Mouse (Mus musculus): ENCODE measurements around the gene Ilf3. TPM values are rescaled to one million over a fixed set of nuclear protein-coding genes. Genes with fewer than 3 reads are reported as not detected.
A peak's percentile ranks its signal among the peaks of the same experiment; 100 is the strongest.

The Ilf3 gene
- polyA plus RNA-seq, 1 experiment: 40.1 TPM

GRCm38 (mm10) chr9:21401042-21401441 is 33.4 kb downstream of the Ilf3 start:
- no peak overlapping the region for H3K27ac ChIP-seq (ENCODE audit: control insufficient read depth, insufficient read depth, low read depth, low read length, poor library complexity)
- H3K4me3 ChIP-seq (replicated peaks; ENCODE audit: control insufficient read depth, low read depth, low read length): no peak overlapping the region
- no peak for TF ChIP-seq POLR2A (IDR thresholded peaks at IDR 0.05; ENCODE audit: borderline replicate concordance, control insufficient read depth, low read depth, low read length)
- no peak for TF ChIP-seq CTCF (IDR thresholded peaks at IDR 0.05; ENCODE audit: control insufficient read depth, insufficient read depth, low read length)
- no peaks in the 10 kb centered on the region for H3K4me1 ChIP-seq (ENCODE audit: control insufficient read depth, insufficient read depth, low read length)
- 91% methylated on average over 9 of the region's 9 CpGs for WGBS

DNA sequence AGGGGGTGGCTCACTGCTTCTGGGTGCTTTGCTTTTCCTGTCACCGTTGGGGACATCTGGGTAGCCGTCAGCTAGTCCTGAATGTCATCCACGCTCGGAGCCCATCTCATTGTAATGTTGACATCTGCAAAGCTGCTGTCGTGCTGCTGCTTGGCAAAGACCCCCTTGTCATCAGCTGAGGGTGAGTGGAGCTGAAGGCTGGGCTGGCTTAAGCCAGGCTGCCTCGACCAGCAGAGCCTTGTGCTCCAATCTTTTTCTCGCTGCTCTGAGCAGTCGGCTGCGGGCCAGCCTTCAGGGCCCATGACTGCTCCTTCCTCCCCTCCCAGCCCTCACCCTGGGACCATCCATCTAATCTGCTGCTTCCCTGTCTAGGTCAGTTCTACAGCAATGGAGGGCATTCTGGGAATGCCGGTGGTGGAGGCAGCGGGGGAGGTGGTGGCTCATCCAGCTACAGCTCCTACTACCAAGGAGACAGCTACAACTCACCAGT is 35.1 kb downstream of the Ilf3 start:
- no peaks in the 10 kb centered on the region for H3K4me1 ChIP-seq (ENCODE audit: control insufficient read depth, insufficient read depth, low read length)
- no peak overlapping the region for H3K4me3 ChIP-seq (replicated peaks; ENCODE audit: control insufficient read depth, low read depth, low read length)
- H3K27ac ChIP-seq (ENCODE audit: control insufficient read depth, insufficient read depth, low read depth, low read length, poor library complexity): no peak overlapping the region
- 92% methylated on average over 11 of the region's 11 CpGs for WGBS
- no peak for TF ChIP-seq POLR2A (IDR thresholded peaks at IDR 0.05; ENCODE audit: borderline replicate concordance, control insufficient read depth, low read depth, low read length)
- TF ChIP-seq CTCF (IDR thresholded peaks at IDR 0.05; ENCODE audit: control insufficient read depth, insufficient read depth, low read length): no peak

DNA sequence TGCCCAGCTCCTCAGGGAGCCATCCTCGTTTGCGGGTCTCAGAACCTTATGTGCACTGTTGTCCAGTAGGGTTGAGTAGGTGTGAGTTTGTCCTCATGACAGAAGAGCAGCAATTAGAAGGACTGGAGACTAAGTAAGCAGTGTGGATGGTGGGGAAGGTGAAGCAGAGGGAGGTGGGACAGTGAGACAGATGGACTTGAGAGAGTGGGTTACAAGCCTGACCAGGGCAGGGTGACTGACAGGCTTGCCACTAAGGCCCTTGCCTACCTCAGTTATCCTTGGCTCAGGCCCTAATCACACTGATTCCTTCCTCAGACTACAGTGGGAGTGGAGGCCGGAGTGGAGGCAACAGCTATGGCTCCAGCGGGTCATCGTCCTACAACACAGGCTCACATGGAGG is 36.1 kb downstream of the Ilf3 start:
- Histone ChIP-seq H3K27ac (ENCODE audit: control insufficient read depth, insufficient read depth, low read depth, low read length, poor library complexity) (no peak overlapping the region), H3K4me3 (replicated peaks; ENCODE audit: control insufficient read depth, low read depth, low read length) (no peak overlapping the region), H3K4me1 (ENCODE audit: control insufficient read depth, insufficient read depth, low read length) (no peaks in the 10 kb centered on the region)
- 97% methylated on average over 5 of the region's 5 CpGs for WGBS
- TF ChIP-seq POLR2A (IDR thresholded peaks at IDR 0.05; ENCODE audit: borderline replicate concordance, control insufficient read depth, low read depth, low read length) (no peak), CTCF (IDR thresholded peaks at IDR 0.05; ENCODE audit: control insufficient read depth, insufficient read depth, low read length) (no peak)

DNA sequence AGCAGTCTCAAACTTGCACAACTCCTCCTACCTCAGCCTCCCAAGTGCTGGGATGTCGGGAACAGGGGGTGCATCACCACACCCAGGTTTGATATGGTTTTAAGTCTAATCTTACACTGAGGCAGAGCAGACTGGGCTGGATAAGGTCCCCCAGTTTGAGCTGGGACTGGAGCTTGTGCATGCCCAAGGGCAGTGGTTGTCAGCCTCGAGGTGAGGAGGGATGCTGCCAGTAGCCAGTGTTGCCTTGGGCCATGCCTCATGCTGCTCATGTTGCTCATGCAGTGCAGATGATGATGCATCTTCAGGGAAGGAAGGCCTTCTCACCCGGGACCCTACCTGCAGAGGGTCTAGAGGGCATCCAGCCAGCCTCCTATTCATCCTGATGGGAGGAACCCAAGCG is 37.9 kb downstream of the Ilf3 start:
- 76% methylated on average over 4 of the region's 4 CpGs for WGBS
- no peak overlapping the region for H3K4me3 ChIP-seq (replicated peaks; ENCODE audit: control insufficient read depth, low read depth, low read length)
- no peak for TF ChIP-seq CTCF (IDR thresholded peaks at IDR 0.05; ENCODE audit: control insufficient read depth, insufficient read depth, low read length)
- H3K27ac ChIP-seq (ENCODE audit: control insufficient read depth, insufficient read depth, low read depth, low read length, poor library complexity): no peak overlapping the region
- no peaks in the 10 kb centered on the region for H3K4me1 ChIP-seq (ENCODE audit: control insufficient read depth, insufficient read depth, low read length)

- H3K27ac ChIP-seq (ENCODE audit: control insufficient read depth, insufficient read depth, low read depth, low read length, poor library complexity): no peak overlapping the region
- 20% methylated on average over 4 of the region's 4 CpGs for WGBS
- TF ChIP-seq POLR2A (IDR thresholded peaks at IDR 0.05; ENCODE audit: borderline replicate concordance, control insufficient read depth, low read depth, low read length) (no peak), CTCF (IDR thresholded peaks at IDR 0.05; ENCODE audit: control insufficient read depth, insufficient read depth, low read length) (no peak)
- H3K4me1 ChIP-seq (ENCODE audit: control insufficient read depth, insufficient read depth, low read length): peaks cover 1% of the 10 kb centered on the region; the same call in 1 of the 2 replicates
- no peak overlapping the region for H3K4me3 ChIP-seq (replicated peaks; ENCODE audit: control insufficient read depth, low read depth, low read length)
These were observed 40.3 kb downstream of the Ilf3 start for GRCm38 (mm10) chr9:21407951-21408350.

DNA sequence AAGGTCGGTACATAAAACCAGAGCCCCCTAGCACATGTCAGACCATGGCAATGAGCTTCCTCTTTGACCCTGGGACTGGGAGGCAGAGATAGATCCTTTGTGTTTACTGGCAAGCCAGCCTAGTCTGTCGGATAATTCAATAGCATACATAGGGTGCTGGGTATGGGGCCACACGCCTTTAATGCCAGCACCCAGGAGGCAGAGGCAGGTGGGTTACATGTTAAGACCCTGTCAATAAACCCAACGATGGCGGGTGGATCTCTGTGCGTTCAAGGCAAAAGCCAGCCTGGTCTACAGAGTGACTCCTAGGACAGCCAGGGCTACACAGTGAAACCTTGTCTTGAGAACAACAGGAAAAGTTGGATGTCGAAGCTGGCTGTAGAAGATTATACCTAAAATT is 41.0 kb downstream of the Ilf3 start:
- H3K4me1 ChIP-seq (ENCODE audit: control insufficient read depth, insufficient read depth, low read length): peaks cover 1% of the 10 kb centered on the region; the same call in 1 of the 2 replicates
- no peak overlapping the region for H3K27ac ChIP-seq (ENCODE audit: control insufficient read depth, insufficient read depth, low read depth, low read length, poor library complexity)
- no peak overlapping the region for H3K4me3 ChIP-seq (replicated peaks; ENCODE audit: control insufficient read depth, low read depth, low read length)
- WGBS: 58% methylated on average over 7 of the region's 7 CpGs
- TF ChIP-seq POLR2A (IDR thresholded peaks at IDR 0.05; ENCODE audit: borderline replicate concordance, control insufficient read depth, low read depth, low read length) (no peak), CTCF (IDR thresholded peaks at IDR 0.05; ENCODE audit: control insufficient read depth, insufficient read depth, low read length) (no peak)

GRCm38 (mm10) chr9:21409592-21410317 is 42.1 kb downstream of the Ilf3 start:
- 31% methylated on average over 9 of the region's 9 CpGs for WGBS
- no peak overlapping the region for H3K4me3 ChIP-seq (replicated peaks; ENCODE audit: control insufficient read depth, low read depth, low read length)

DNA sequence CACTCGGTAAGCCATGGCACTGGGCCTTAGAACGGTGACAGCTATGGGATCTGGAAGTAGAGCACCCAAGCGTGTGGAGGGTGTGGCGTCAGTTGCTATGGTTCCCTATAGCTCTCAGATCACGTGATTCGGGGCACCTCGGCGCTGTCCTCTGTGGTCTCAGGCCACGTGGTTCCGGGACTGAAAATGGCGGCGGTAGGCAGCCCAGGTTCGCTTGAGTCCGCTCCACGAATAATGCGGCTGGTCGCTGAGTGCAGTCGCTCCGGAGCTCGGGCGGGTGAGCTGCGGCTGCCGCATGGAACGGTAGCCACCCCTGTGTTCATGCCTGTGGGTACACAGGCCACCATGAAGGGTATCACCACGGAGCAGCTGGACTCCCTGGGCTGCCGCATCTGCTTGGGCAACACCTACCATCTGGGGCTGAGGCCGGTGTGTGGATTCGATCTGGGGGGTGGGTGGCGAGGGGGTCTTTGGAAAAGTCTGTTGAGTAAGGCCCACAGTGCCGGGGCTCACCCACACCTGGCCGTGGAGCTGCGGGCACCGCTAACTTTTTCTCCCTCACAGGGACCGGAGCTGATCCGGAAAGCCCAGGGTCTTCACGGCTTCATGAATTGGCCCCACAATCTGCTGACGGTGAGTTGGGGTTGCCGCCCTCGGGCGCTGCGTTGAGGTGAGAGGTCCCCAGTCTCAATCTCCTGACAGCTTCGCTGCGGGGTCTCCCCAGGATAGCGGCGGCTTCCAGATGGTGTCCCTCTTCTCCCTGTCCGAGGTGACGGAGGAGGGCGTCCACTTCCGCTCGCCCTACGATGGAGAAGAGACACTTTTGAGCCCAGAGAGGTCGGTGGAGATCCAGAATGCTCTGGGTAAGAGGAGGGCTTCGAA is 44.2 kb downstream of the Ilf3 start, which contains the start of gene Qtrt1:
TSS of gene Qtrt1 (plus strand) at position 169 of the 882 bp plus-strand sequence.
- 1% methylated on average over 53 of the region's 53 CpGs for WGBS
- TF ChIP-seq POLR2A (IDR thresholded peaks at IDR 0.05; ENCODE audit: borderline replicate concordance, control insufficient read depth, low read depth, low read length) (peak; percentile 71; the same call in 1 of the 2 replicates), CTCF (IDR thresholded peaks at IDR 0.05; ENCODE audit: control insufficient read depth, insufficient read depth, low read length) (no peak)
- H3K4me1 ChIP-seq (ENCODE audit: control insufficient read depth, insufficient read depth, low read length): peaks cover 1% of the 10 kb centered on the region; the same call in 1 of the 2 replicates
- H3K4me3 ChIP-seq (replicated peaks; ENCODE audit: control insufficient read depth, low read depth, low read length): peak within 1 kb of the TSS; percentile 73
- H3K27ac ChIP-seq (ENCODE audit: control insufficient read depth, insufficient read depth, low read depth, low read length, poor library complexity): peak within 1 kb of the TSS; percentile 8; the same call in 1 of the 2 replicates

More at GRCm38 (mm10) chr9:21409592-21410317, 42.1 kb downstream of the Ilf3 start:
- Histone ChIP-seq H3K4me1 (ENCODE audit: control insufficient read depth, insufficient read depth, low read length) (peaks cover 1% of the 10 kb centered on the region; the same call in 1 of the 2 replicates), H3K27ac (ENCODE audit: control insufficient read depth, insufficient read depth, low read depth, low read length, poor library complexity) (no peak overlapping the region)
- TF ChIP-seq POLR2A (IDR thresholded peaks at IDR 0.05; ENCODE audit: borderline replicate concordance, control insufficient read depth, low read depth, low read length): no peak
- TF ChIP-seq CTCF (IDR thresholded peaks at IDR 0.05; ENCODE audit: control insufficient read depth, insufficient read depth, low read length): peak; percentile 82
